Mouse (Mus musculus): ENCODE data around the gene Clca3a2. TPM values are rescaled to one million over a fixed set of nuclear protein-coding genes. Genes with fewer than 3 reads are reported as not detected.
"Not testable (repeated sequence)": the region's sequence is repeated elsewhere in the genome, so short reads cannot be mapped to it uniquely, and the experiment has no call there.

The Clca3a2 gene
- polyA plus RNA-seq, 2 experiments = not detected

DNA sequence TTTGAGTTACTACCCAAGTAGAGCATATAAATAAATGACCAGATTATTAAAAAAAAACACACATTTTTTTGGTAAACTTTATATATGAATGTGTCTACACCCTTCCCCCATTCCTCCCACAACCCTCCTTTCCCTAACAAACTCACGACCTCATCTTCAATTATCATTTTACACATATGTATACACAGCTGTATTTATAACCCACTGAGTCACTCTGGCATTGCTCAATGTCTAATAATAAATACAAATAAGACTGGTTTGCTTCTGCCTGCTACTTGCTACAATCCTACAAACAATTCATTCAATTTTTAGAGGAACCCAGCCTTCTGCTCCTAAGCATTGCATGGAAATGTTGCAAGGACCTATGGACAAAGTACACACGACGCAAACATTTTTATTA, 59.6 kb downstream of the Clca3a2 start:
- H3K36me3 ChIP-seq (replicated peaks; ENCODE audit: control insufficient read depth, insufficient read depth, low read depth) = no peaks in the 10 kb centered on the region
- DNase-seq (ENCODE audit: low read depth in 3 of 3, low spot score in 3 of 3) (no peak), ATAC-seq (ENCODE audit: insufficient read depth) (no peak)
- WGBS (ENCODE audit: insufficient replicate concordance) = 61% methylated on average over 3 of the region's 3 CpGs
- H3K27me3 ChIP-seq (ENCODE audit: control insufficient read depth, insufficient read depth, low read length) = no peaks in the 10 kb centered on the region
- no peak overlapping the region for H3K27ac ChIP-seq
- no peaks in the 10 kb centered on the region; a peak in 1 of 4 replicates for H3K4me1 ChIP-seq (replicated peaks; ENCODE audit: control insufficient read depth in 2 of 2, insufficient read depth in 2 of 2, low read length in 1 of 2)
- no peaks in the 10 kb centered on the region for H3K9me3 ChIP-seq (ENCODE audit: control insufficient read depth, low read length)
- H3K4me2 ChIP-seq (ENCODE audit: low read depth) = no peak overlapping the region
- TF ChIP-seq CTCF (IDR thresholded peaks at IDR 0.05; ENCODE audit: low read depth) = no peak
- no peak for TF ChIP-seq EP300 (IDR thresholded peaks at IDR 0.05; ENCODE audit: low read depth)
- no peak overlapping the region for H3K4me3 ChIP-seq (ENCODE audit: insufficient read depth in 1 of 2, low read depth in 2 of 2, low read length in 2 of 2)
- no peak overlapping the region for H3K9ac ChIP-seq (replicated peaks)

GRCm38 (mm10) chr3:144756103-144756502, 63.2 kb downstream of the Clca3a2 start:
- not testable (repeated sequence) for H3K4me2 ChIP-seq (ENCODE audit: low read depth); H3K4me3 ChIP-seq (ENCODE audit: insufficient read depth in 1 of 2, low read depth in 2 of 2, low read length in 2 of 2); H3K27me3 ChIP-seq (ENCODE audit: control insufficient read depth, insufficient read depth, low read length); ATAC-seq (ENCODE audit: insufficient read depth); H3K9me3 ChIP-seq (ENCODE audit: control insufficient read depth, low read length); DNase-seq (ENCODE audit: low read depth in 3 of 3, low spot score in 3 of 3); H3K27ac ChIP-seq; H3K4me1 ChIP-seq (replicated peaks; ENCODE audit: control insufficient read depth in 2 of 2, insufficient read depth in 2 of 2, low read length in 1 of 2); H3K36me3 ChIP-seq (replicated peaks; ENCODE audit: control insufficient read depth, insufficient read depth, low read depth); H3K9ac ChIP-seq (replicated peaks)
- 67% methylated on average over 8 of the region's 8 CpGs for WGBS (ENCODE audit: insufficient replicate concordance)

- peak in 1 of 3 experiments; percentile 3 for DNase-seq (ENCODE audit: low read depth in 3 of 3, low spot score in 3 of 3)
- no peaks in the 10 kb centered on the region for H3K36me3 ChIP-seq (replicated peaks; ENCODE audit: control insufficient read depth, insufficient read depth, low read depth)
- WGBS (ENCODE audit: insufficient replicate concordance) = 6% methylated on average over 2 of the region's 2 CpGs
- no peak overlapping the region for H3K4me2 ChIP-seq (ENCODE audit: low read depth)
- H3K27me3 ChIP-seq (ENCODE audit: control insufficient read depth, insufficient read depth, low read length) = no peaks in the 10 kb centered on the region
- no peak for ATAC-seq (ENCODE audit: insufficient read depth)
- no peaks in the 10 kb centered on the region for H3K4me1 ChIP-seq (replicated peaks; ENCODE audit: control insufficient read depth in 2 of 2, insufficient read depth in 2 of 2, low read length in 1 of 2)
- H3K4me3 ChIP-seq (ENCODE audit: insufficient read depth in 1 of 2, low read depth in 2 of 2, low read length in 2 of 2) = no peak overlapping the region
- H3K27ac ChIP-seq = no peak overlapping the region
- no peak overlapping the region for H3K9ac ChIP-seq (replicated peaks)
- H3K9me3 ChIP-seq (ENCODE audit: control insufficient read depth, low read length) = no peaks in the 10 kb centered on the region
- TF ChIP-seq CTCF (IDR thresholded peaks at IDR 0.05; ENCODE audit: low read depth) (peak; percentile 90), EP300 (IDR thresholded peaks at IDR 0.05; ENCODE audit: low read depth) (no peak)
These were observed 66.2 kb downstream of the Clca3a2 start for GRCm38 (mm10) chr3:144753120-144753519.

DNA sequence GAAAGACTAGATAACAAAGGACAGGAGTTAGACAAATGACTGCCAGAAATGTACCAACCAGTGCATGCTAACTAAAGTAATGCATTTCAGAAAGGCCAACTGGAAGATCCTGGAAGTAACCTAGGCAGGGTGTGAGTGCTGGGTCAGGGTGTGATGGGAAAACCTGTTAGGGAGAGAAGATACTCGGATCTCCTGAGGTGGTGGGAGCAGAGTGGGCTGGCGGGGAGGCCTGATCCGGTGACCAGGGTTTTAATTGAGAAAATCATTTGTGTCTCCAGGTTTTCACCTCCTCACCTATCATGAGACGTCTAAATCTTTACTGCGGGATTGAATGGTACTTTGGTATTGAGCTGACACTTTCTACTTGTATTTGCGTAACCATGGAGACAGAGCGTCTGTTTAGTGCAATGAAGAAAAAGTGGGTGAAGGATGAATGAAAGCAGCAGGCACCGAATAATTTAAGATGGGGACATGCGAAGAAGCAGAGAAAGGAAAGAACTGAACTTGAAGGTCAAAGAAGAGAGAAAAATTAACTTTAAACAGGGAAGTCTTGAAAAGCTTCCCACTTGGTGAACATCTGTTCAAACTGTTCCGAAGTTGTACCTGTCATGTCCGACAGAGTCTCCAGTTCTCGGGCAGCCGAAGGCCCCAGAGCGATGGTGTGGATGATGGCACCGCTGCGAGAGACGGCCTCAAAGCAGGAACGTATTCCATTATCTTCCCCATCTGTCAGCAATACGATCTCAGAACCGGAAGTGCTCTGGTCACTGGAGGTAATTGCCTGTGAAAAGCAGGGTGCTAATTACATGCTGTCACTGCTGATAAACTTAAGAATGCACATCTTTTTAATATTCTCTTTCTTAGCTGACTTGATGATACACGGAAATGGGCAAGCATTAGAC, 70.0 kb downstream of the Clca3a2 start:
- not testable (repeated sequence) for H3K27ac ChIP-seq; H3K9me3 ChIP-seq (ENCODE audit: control insufficient read depth, low read length); H3K4me3 ChIP-seq (ENCODE audit: insufficient read depth in 1 of 2, low read depth in 2 of 2, low read length in 2 of 2); H3K36me3 ChIP-seq (replicated peaks; ENCODE audit: control insufficient read depth, insufficient read depth, low read depth); H3K27me3 ChIP-seq (ENCODE audit: control insufficient read depth, insufficient read depth, low read length); DNase-seq (ENCODE audit: low read depth in 3 of 3, low spot score in 3 of 3); H3K4me2 ChIP-seq (ENCODE audit: low read depth); H3K9ac ChIP-seq (replicated peaks); H3K4me1 ChIP-seq (replicated peaks; ENCODE audit: control insufficient read depth in 2 of 2, insufficient read depth in 2 of 2, low read length in 1 of 2); ATAC-seq (ENCODE audit: insufficient read depth)
- WGBS (ENCODE audit: insufficient replicate concordance) = 69% methylated on average over 18 of the region's 21 CpGs

- DNase-seq (ENCODE audit: low read depth in 3 of 3, low spot score in 3 of 3); H3K27ac ChIP-seq; H3K9ac ChIP-seq (replicated peaks); H3K4me3 ChIP-seq (ENCODE audit: insufficient read depth in 1 of 2, low read depth in 2 of 2, low read length in 2 of 2); H3K36me3 ChIP-seq (replicated peaks; ENCODE audit: control insufficient read depth, insufficient read depth, low read depth); H3K4me1 ChIP-seq (replicated peaks; ENCODE audit: control insufficient read depth in 2 of 2, insufficient read depth in 2 of 2, low read length in 1 of 2); H3K4me2 ChIP-seq (ENCODE audit: low read depth); H3K27me3 ChIP-seq (ENCODE audit: control insufficient read depth, insufficient read depth, low read length); H3K9me3 ChIP-seq (ENCODE audit: control insufficient read depth, low read length); ATAC-seq (ENCODE audit: insufficient read depth): not testable (repeated sequence)
- 47% methylated on average over 3 of the region's 3 CpGs for WGBS (ENCODE audit: insufficient replicate concordance)
These were observed 71.6 kb downstream of the Clca3a2 start for GRCm38 (mm10) chr3:144747706-144748105.

Other genes with a start within 250 kb of the Clca3a2 start
- gene Hs2st1, start 249.3 kb downstream of the Clca3a2 start, polyA plus RNA-seq (2012; rRNA removed) = 1.9 and 2.5 TPM in 2 replicates
- 1.7 TPM in 2 replicates for gene Hs2st1, start 249.3 kb downstream of the Clca3a2 start, polyA plus RNA-seq (2014; fragmentation: Nextera tagmentation; extraction: Ambion mirVana)
- gene Selenof, start 249.2 kb downstream of the Clca3a2 start, polyA plus RNA-seq (2012; rRNA removed) = 72.6 and 141 TPM in 2 replicates
- gene Selenof, start 249.2 kb downstream of the Clca3a2 start, polyA plus RNA-seq (2014; fragmentation: Nextera tagmentation; extraction: Ambion mirVana) = 243 and 263 TPM in 2 replicates
- 7.8 and 11.7 TPM in 2 replicates for gene Sh3glb1, start 99.2 kb downstream of the Clca3a2 start, polyA plus RNA-seq (2012; rRNA removed)
- gene Sh3glb1, start 99.2 kb downstream of the Clca3a2 start, polyA plus RNA-seq (2014; fragmentation: Nextera tagmentation; extraction: Ambion mirVana) = 74.4 and 80.3 TPM in 2 replicates
- 4.0 and 5.4 TPM in 2 replicates for gene Clca3a1, start 58.5 kb downstream of the Clca3a2 start, polyA plus RNA-seq (2012; rRNA removed)
- 3.0 and 4.2 TPM in 2 replicates for gene Clca3a1, start 58.5 kb downstream of the Clca3a2 start, polyA plus RNA-seq (2014; fragmentation: Nextera tagmentation; extraction: Ambion mirVana)
- not detected in 2 replicates for gene Clca3b, start 29.9 kb upstream of the Clca3a2 start, polyA plus RNA-seq (2012; rRNA removed)
- gene Clca3b, start 29.9 kb upstream of the Clca3a2 start, polyA plus RNA-seq (2014; fragmentation: Nextera tagmentation; extraction: Ambion mirVana) = not detected in 2 replicates
- gene Clca4b, start 113.0 kb upstream of the Clca3a2 start, polyA plus RNA-seq (2012; rRNA removed) = not detected in 2 replicates
- gene Clca4b, start 113.0 kb upstream of the Clca3a2 start, polyA plus RNA-seq (2014; fragmentation: Nextera tagmentation; extraction: Ambion mirVana) = not detected in 2 replicates
- gene Clca4a, start 155.6 kb upstream of the Clca3a2 start, polyA plus RNA-seq (2012; rRNA removed) = not detected in 2 replicates
- gene Clca4a, start 155.6 kb upstream of the Clca3a2 start, polyA plus RNA-seq (2014; fragmentation: Nextera tagmentation; extraction: Ambion mirVana) = not detected in 2 replicates
- gene Clca1, start 213.3 kb upstream of the Clca3a2 start, polyA plus RNA-seq (2012; rRNA removed) = not detected in 2 replicates
- gene Clca1, start 213.3 kb upstream of the Clca3a2 start, polyA plus RNA-seq (2014; fragmentation: Nextera tagmentation; extraction: Ambion mirVana) = not detected in 2 replicates